Comparison of ENCODE assay signal across 8 mouse cellular contexts in the genomic region with DNA sequence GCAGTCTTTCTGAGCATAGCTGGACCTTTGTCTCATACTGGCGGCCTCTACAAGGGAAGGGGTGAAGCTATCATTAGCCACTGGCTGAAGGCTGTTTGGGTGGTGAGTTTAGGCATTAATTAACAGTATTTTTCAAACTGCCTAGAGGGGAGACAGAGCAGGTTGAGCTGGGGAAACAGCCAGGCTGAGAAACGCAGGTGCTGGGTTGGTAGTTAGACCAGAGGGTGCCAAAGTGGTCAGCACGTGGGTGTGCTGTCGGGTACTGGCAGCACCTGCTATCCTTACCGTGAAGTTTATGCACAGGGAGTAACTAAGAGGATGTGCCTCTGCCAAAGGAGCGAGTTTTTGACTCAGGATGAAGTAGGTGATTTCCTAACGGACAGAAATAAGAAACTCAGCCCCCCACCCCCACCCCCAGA. TPM values are rescaled to one million over a fixed set of nuclear protein-coding genes. Genes with fewer than 3 reads are reported as not detected.
DNase-seq lines count a peak whose midpoint lies in the region; ATAC-seq and TF ChIP-seq lines count a peak whose summit lies in the region.

No protein-coding gene starts in this region.

- no peaks in the 10 kb centered on the region for H3K9me3 ChIP-seq in hindbrain, embryonic 16.5 days (ENCODE audit: control insufficient read depth, low read length)
- H3K9me3 ChIP-seq in midbrain, postnatal 0 days (ENCODE audit: low read length) = no peaks in the 10 kb centered on the region

- TF ChIP-seq CTCF in layer of hippocampus, adult 2 months (conservative IDR thresholded peaks at IDR 0.05) = no peak
- no peak for TF ChIP-seq CTCF in midbrain, postnatal 0 days (IDR thresholded peaks at IDR 0.05)

- no peak for DNase-seq in layer of hippocampus, adult 2 months (ENCODE audit: low spot score in 2 of 2)
- no peak for DNase-seq in layer of hippocampus, postnatal 36 days
- DNase-seq in cerebellum, postnatal 10 days = peak; percentile 65 to 72
- peak; percentile 38 for DNase-seq in midbrain, postnatal 0 days (ENCODE audit: low spot score)
- no peak for DNase-seq in adrenal gland, adult (ENCODE audit: inconsistent age in 2 of 2, low spot score in 1 of 2)
- no peak for DNase-seq in right cerebral cortex, postnatal 25 days

- peak overlapping the region; percentile 77 for H3K27ac ChIP-seq in layer of hippocampus, adult 2 months
- H3K27ac ChIP-seq in hindbrain, embryonic 16.5 days (ENCODE audit: low read depth, low read length) = peak overlapping the region; percentile 59
- no peak overlapping the region for H3K27ac ChIP-seq in midbrain, postnatal 0 days (ENCODE audit: low read depth, low read length)

- no peak overlapping the region for H3K4me3 ChIP-seq in layer of hippocampus, adult 2 months
- no peak overlapping the region for H3K4me3 ChIP-seq in hindbrain, embryonic 16.5 days (ENCODE audit: low read length)
- no peak overlapping the region for H3K4me3 ChIP-seq in midbrain, postnatal 0 days (ENCODE audit: low read depth, low read length)

- peaks cover 14% of the 10 kb centered on the region for H3K4me1 ChIP-seq in hindbrain, embryonic 16.5 days (ENCODE audit: control insufficient read depth, insufficient read depth, low read depth, low read length)
- no peaks in the 10 kb centered on the region for H3K4me1 ChIP-seq in midbrain, postnatal 0 days (ENCODE audit: insufficient read depth, low read length)

- WGBS in hindbrain, embryonic 16.5 days = 28% methylated on average over 7 of the region's 7 CpGs
- 65% methylated on average over 7 of the region's 7 CpGs for WGBS in midbrain, postnatal 0 days

- H3K36me3 ChIP-seq in hindbrain, embryonic 16.5 days (ENCODE audit: control insufficient read depth, insufficient read depth, low read length) = no peaks in the 10 kb centered on the region
- H3K36me3 ChIP-seq in midbrain, postnatal 0 days (ENCODE audit: insufficient read depth, low read length) = no peaks in the 10 kb centered on the region

- no peak overlapping the region for H3K9ac ChIP-seq in hindbrain, embryonic 16.5 days (ENCODE audit: low read depth, low read length)
- no peak overlapping the region for H3K9ac ChIP-seq in midbrain, postnatal 0 days (replicated peaks; ENCODE audit: low read length, poor library complexity, severe bottlenecking)

- no peaks in the 10 kb centered on the region for H3K27me3 ChIP-seq in hindbrain, embryonic 16.5 days (replicated peaks; ENCODE audit: control insufficient read depth, insufficient read depth, low read length)
- H3K27me3 ChIP-seq in midbrain, postnatal 0 days (ENCODE audit: insufficient read depth, low read length) = no peaks in the 10 kb centered on the region

- H3K4me2 ChIP-seq in hindbrain, embryonic 16.5 days (ENCODE audit: low read length) = no peak overlapping the region
- H3K4me2 ChIP-seq in midbrain, postnatal 0 days (ENCODE audit: low read depth, low read length, poor library complexity, severe bottlenecking) = no peak overlapping the region

- ATAC-seq in hindbrain, embryonic 16.5 days = peak; percentile 56
- ATAC-seq in midbrain, postnatal 0 days (ENCODE audit: low FRiP score) = no peak
- no peak for ATAC-seq in megakaryocyte-erythroid progenitor cell, adult 5-6 weeks (replicated peaks; ENCODE audit: low FRiP score, low TSS enrichment, poor library complexity, severe bottlenecking)

RNA-seq across cellular contexts. Expression of gene Snx30, which starts 13.4 kb away (rescaled TPM):
- 10 to 100 TPM; 40.3 to 44.6 TPM for total RNA-seq in layer of hippocampus, adult 2 months (2021)
- total RNA-seq in layer of hippocampus, postnatal 36 days (2021) = 10 to 100 TPM; 44.9 to 46.0 TPM
- polyA plus RNA-seq in hindbrain, embryonic 16.5 days (2015; fragmentation: Nextera tagmentation; extraction: Ambion mirVana) = 16.5 and 18.8 TPM in 2 replicates
- 37.8 and 39.6 TPM in 2 replicates for total RNA-seq in midbrain, postnatal 0 days (2014; rRNA removed)
- polyA plus RNA-seq in midbrain, postnatal 0 days (2015; fragmentation: Nextera tagmentation; extraction: Ambion mirVana) = 18.1 and 21.7 TPM in 2 replicates
- total RNA-seq in megakaryocyte-erythroid progenitor cell, adult 5-6 weeks (2014; fragmentation: Nextera tagmentation) = 6.6 and 11.2 TPM in 2 replicates
- total RNA-seq in megakaryocyte-erythroid progenitor cell, adult 5-6 weeks (2017) = 4.9 and 13.2 TPM in 2 replicates

RNA-seq across cellular contexts. Expression of gene Inip, which starts 17.7 kb away (rescaled TPM):
- total RNA-seq in layer of hippocampus, adult 2 months (2021) = 10 to 100 TPM; 23.6 to 25.6 TPM
- 10 to 100 TPM; 24.1 to 26.4 TPM for total RNA-seq in layer of hippocampus, postnatal 36 days (2021)
- polyA plus RNA-seq in hindbrain, embryonic 16.5 days (2015; fragmentation: Nextera tagmentation; extraction: Ambion mirVana) = 46.7 and 50.7 TPM in 2 replicates
- total RNA-seq in midbrain, postnatal 0 days (2014; rRNA removed) = 20.8 and 26.8 TPM in 2 replicates
- 33.0 and 35.8 TPM in 2 replicates for polyA plus RNA-seq in midbrain, postnatal 0 days (2015; fragmentation: Nextera tagmentation; extraction: Ambion mirVana)
- 44.1 and 47.2 TPM in 2 replicates for total RNA-seq in megakaryocyte-erythroid progenitor cell, adult 5-6 weeks (2014; fragmentation: Nextera tagmentation)
- 41.4 and 52.0 TPM in 2 replicates for total RNA-seq in megakaryocyte-erythroid progenitor cell, adult 5-6 weeks (2017)

Comparison
In these comparisons a context has a peak if more than half of its experiments do, and no peak if none do; other contexts are left out.
1. DNase-seq: peak in cerebellum, postnatal 10 days (2 of 2) and midbrain, postnatal 0 days (single experiment); none in layer of hippocampus, adult 2 months (0 of 2), layer of hippocampus, postnatal 36 days (0 of 2), adrenal gland, adult (0 of 2) and right cerebral cortex, postnatal 25 days (single experiment).